Mouse (Mus musculus) lung, adult 2 months (tissue): ENCODE measurements around the gene Pkp2.

Source experiments
- CTCF ChIP-seq: fragments of 200-500 bp; IDR thresholded peaks from 2 replicates; pipeline ENCODE4 v1.5.1; 2011; ENCODE audit warnings: mild to moderate bottlenecking, low read length, control low read depth; ENCODE audit not compliant: insufficient read depth
- POLR2A ChIP-seq: fragments of 200-500 bp; IDR thresholded peaks from 2 replicates; pipeline ENCODE4 v1.6.1; 2011; ENCODE audit warnings: low read depth, mild to moderate bottlenecking, control low read depth, low read length, borderline replicate concordance; ENCODE audit errors: extremely low read depth

GRCm38 (mm10) chr16:16244711-16245110 is 31.6 kb downstream of the Pkp2 start:
- no peak for TF ChIP-seq POLR2A
- TF ChIP-seq CTCF = no peak
